In genomic region chr12:105032147-105032831, GRCm38 (mm10) we compare ENCODE assay signal across 8 mouse cellular contexts. TPM values are rescaled to one million over a fixed set of nuclear protein-coding genes. Genes with fewer than 3 reads are reported as not detected.
DNase-seq lines count a peak whose midpoint lies in the region; ATAC-seq and TF ChIP-seq lines count a peak whose summit lies in the region.

Glrx5 (plus strand) TSS chr12:105032688.

- H3K4me1 ChIP-seq in MEL (ENCODE audit: control insufficient read depth in 1 of 2, insufficient read depth in 2 of 2, low read length in 2 of 2) = peaks cover 0 to 45% of the 10 kb centered on the region in 2 experiments; a peak in 3 of 4 replicates
- peaks cover 15% of the 10 kb centered on the region for H3K4me1 ChIP-seq in cerebellum, adult 2 months (ENCODE audit: control insufficient read depth, insufficient read depth, low read length)
- peaks cover 16% of the 10 kb centered on the region for H3K4me1 ChIP-seq in forebrain, postnatal 0 days (ENCODE audit: insufficient read depth)
- peaks cover 29% of the 10 kb centered on the region for H3K4me1 ChIP-seq in lung, embryonic 15.5 days

- H3K27me3 ChIP-seq in MEL (ENCODE audit: control insufficient read depth in 1 of 2, insufficient read depth in 2 of 2, low read length in 2 of 2) = no peaks in the 10 kb centered on the region
- H3K27me3 ChIP-seq in cerebellum, adult 2 months (ENCODE audit: control insufficient read depth, insufficient read depth, low read length) = no peaks in the 10 kb centered on the region
- H3K27me3 ChIP-seq in forebrain, postnatal 0 days (ENCODE audit: insufficient read depth, low read length) = no peaks in the 10 kb centered on the region
- no peaks in the 10 kb centered on the region for H3K27me3 ChIP-seq in lung, embryonic 15.5 days

- peak; percentile 97 for ATAC-seq in forebrain, postnatal 0 days
- peak; percentile 99 for ATAC-seq in lung, embryonic 15.5 days (ENCODE audit: borderline replicate concordance, extremely low read depth, low FRiP score, low TSS enrichment)

- peak within 1 kb of the TSS; percentile 88 for H3K27ac ChIP-seq in MEL (ENCODE audit: control insufficient read depth, low read depth, low read length)
- H3K27ac ChIP-seq in cerebellum, adult 2 months (ENCODE audit: insufficient read depth, low read length) = peak within 1 kb of the TSS; percentile 36; the same call in 1 of the 2 replicates
- H3K27ac ChIP-seq in forebrain, postnatal 0 days (ENCODE audit: low read depth, low read length) = peak within 1 kb of the TSS; percentile 80
- peak within 1 kb of the TSS; percentile 59 for H3K27ac ChIP-seq in lung, embryonic 15.5 days

- peak within 1 kb of the TSS; percentile 92 for H3K9ac ChIP-seq in MEL (ENCODE audit: control insufficient read depth, low read depth, low read length, poor library complexity, severe bottlenecking)
- peak within 1 kb of the TSS; percentile 87 for H3K9ac ChIP-seq in forebrain, postnatal 0 days
- peak within 1 kb of the TSS; percentile 89 for H3K9ac ChIP-seq in lung, embryonic 15.5 days

- peaks cover 0 to 28% of the 10 kb centered on the region in 2 experiments; a peak in 3 of 4 replicates for H3K36me3 ChIP-seq in MEL (ENCODE audit: control insufficient read depth in 1 of 2, insufficient read depth in 2 of 2, low read length in 2 of 2)
- peaks cover 14% of the 10 kb centered on the region for H3K36me3 ChIP-seq in forebrain, postnatal 0 days (ENCODE audit: insufficient read depth)
- H3K36me3 ChIP-seq in lung, embryonic 15.5 days = peaks cover 13% of the 10 kb centered on the region; the same call in 1 of the 2 replicates

- peak; percentile 73 to 94 for TF ChIP-seq POLR2A in MEL (IDR thresholded peaks at IDR 0.05; ENCODE audit: control insufficient read depth in 1 of 2, insufficient read depth in 1 of 2, low read depth in 1 of 2, low read length in 2 of 2, poor library complexity in 1 of 2)
- TF ChIP-seq POLR2A in cerebellum, adult 2 months (IDR thresholded peaks at IDR 0.05; ENCODE audit: borderline replicate concordance, insufficient read depth, low read length) = peak; percentile 75

- no peaks in the 10 kb centered on the region for H3K9me3 ChIP-seq in MEL (replicated peaks; ENCODE audit: insufficient read depth, low read length)
- H3K9me3 ChIP-seq in forebrain, postnatal 0 days (ENCODE audit: low read length) = no peaks in the 10 kb centered on the region
- H3K9me3 ChIP-seq in lung, embryonic 15.5 days = no peaks in the 10 kb centered on the region

- under 1% methylated on average over 72 of the region's 72 CpGs for WGBS in cerebellum, adult 2 months
- WGBS in forebrain, postnatal 0 days = under 1% methylated on average over 71 of the region's 72 CpGs
- under 1% methylated on average over 72 of the region's 72 CpGs for WGBS in lung, embryonic 15.5 days

- TF ChIP-seq RAD21 in MEL (IDR thresholded peaks at IDR 0.05; ENCODE audit: low read depth, low read length) = no peak

- TF ChIP-seq CTCF in MEL (IDR thresholded peaks at IDR 0.05 in 2 of 3, conservative IDR thresholded peaks at IDR 0.05 in 1 of 3; ENCODE audit: control insufficient read depth in 1 of 3, insufficient read depth in 1 of 3, low read depth in 2 of 3, low read length in 3 of 3, poor library complexity in 1 of 3, severe bottlenecking in 1 of 3) = no peak
- no peak for TF ChIP-seq CTCF in cerebellum, adult 2 months (IDR thresholded peaks at IDR 0.05; ENCODE audit: borderline replicate concordance, insufficient read depth, low read depth, low read length)
- no peak; the same call in 1 of the 2 replicates for TF ChIP-seq CTCF in forebrain, postnatal 0 days (IDR thresholded peaks at IDR 0.05; ENCODE audit: low read depth)

- peak within 1 kb of the TSS; percentile 96 for H3K4me2 ChIP-seq in forebrain, postnatal 0 days (ENCODE audit: low read depth)
- H3K4me2 ChIP-seq in lung, embryonic 15.5 days = peak within 1 kb of the TSS; percentile 82

- DNase-seq in MEL (ENCODE audit: low read depth, low spot score) = peak; percentile 100
- DNase-seq in cerebellum, adult 2 months = peak; percentile 99 to 100
- DNase-seq in forebrain, postnatal 0 days = peak; percentile 100
- peak; percentile 99 for DNase-seq in heart, postnatal 4 days
- DNase-seq in layer of hippocampus, adult 8-10 months (ENCODE audit: low spot score in 2 of 2) = peak; percentile 100
- peak; percentile 100 for DNase-seq in ovary, adult 18-20 months (ENCODE audit: low spot score)
- DNase-seq in thymus, postnatal 0 days (ENCODE audit: low spot score) = peak; percentile 100

- TF ChIP-seq EP300 in MEL (IDR thresholded peaks at IDR 0.05; ENCODE audit: low read depth in 1 of 2, low read length in 2 of 2) = no peak

- H3K79me2 ChIP-seq in MEL (ENCODE audit: control insufficient read depth, insufficient read depth, low read length, poor library complexity) = peaks cover 75% of the 10 kb centered on the region

- peak within 1 kb of the TSS; percentile 98 to 99 for H3K4me3 ChIP-seq in MEL (ENCODE audit: control insufficient read depth in 1 of 2, insufficient read depth in 1 of 2, low read depth in 2 of 2, low read length in 2 of 2)
- H3K4me3 ChIP-seq in cerebellum, adult 2 months (replicated peaks; ENCODE audit: insufficient read depth, low read depth, low read length) = peak within 1 kb of the TSS; percentile 85
- peak within 1 kb of the TSS; percentile 97 for H3K4me3 ChIP-seq in forebrain, postnatal 0 days (ENCODE audit: low read depth, low read length)
- peak within 1 kb of the TSS; percentile 80 for H3K4me3 ChIP-seq in lung, embryonic 15.5 days

TF ChIP-seq in MEL, 35 proteins besides CTCF, POLR2A, EP300 and RAD21 (continues in another document):
- TF ChIP-seq ETS1 (IDR thresholded peaks at IDR 0.05; ENCODE audit: low read depth, low read length) (no peak; the same call in 1 of the 2 replicates), SIN3A (IDR thresholded peaks at IDR 0.05; ENCODE audit: low read length) (peak; percentile 93), BHLHE40 (IDR thresholded peaks at IDR 0.05; ENCODE audit: borderline replicate concordance, low read depth, low read length) (no peak), SMC3 (IDR thresholded peaks at IDR 0.05; ENCODE audit: low read depth, low read length) (no peak), GABPA (IDR thresholded peaks at IDR 0.05; ENCODE audit: low read depth, low read length) (no peak), KAT2A (conservative IDR thresholded peaks at IDR 0.05; ENCODE audit: low read depth, low read length) (no peak; the same call in 1 of the 2 replicates), POLR2AphosphoS2 (IDR thresholded peaks at IDR 0.05; ENCODE audit: low read length) (peak; percentile 81), MYC (IDR thresholded peaks at IDR 0.05; ENCODE audit: low read depth, low read length) (peak; percentile 83; the same call in 1 of the 2 replicates), ZMIZ1 (IDR thresholded peaks at IDR 0.05; ENCODE audit: low read depth, low read length) (peak; percentile 58; the same call in 1 of the 2 replicates), TBP (IDR thresholded peaks at IDR 0.05; ENCODE audit: low read depth, low read length) (peak; percentile 74), E2F4 (IDR thresholded peaks at IDR 0.05; ENCODE audit: borderline replicate concordance, low read depth, low read length) (no peak), CHD1 (IDR thresholded peaks at IDR 0.05; ENCODE audit: low read depth, low read length) (no peak), JUND (IDR thresholded peaks at IDR 0.05; ENCODE audit: low read depth, low read length) (no peak), HCFC1 (IDR thresholded peaks at IDR 0.05; ENCODE audit: low read depth, low read length) (peak; percentile 91), MYB (IDR thresholded peaks at IDR 0.05; ENCODE audit: low read depth, low read length) (no peak), UBTF (IDR thresholded peaks at IDR 0.05; ENCODE audit: borderline replicate concordance, insufficient read depth, low read depth, low read length) (no peak), RCOR1 (IDR thresholded peaks at IDR 0.05; ENCODE audit: low read depth, low read length) (no peak), ZKSCAN1 (IDR thresholded peaks at IDR 0.05; ENCODE audit: low read depth, low read length) (no peak), ELF1 (IDR thresholded peaks at IDR 0.05; ENCODE audit: low read depth, low read length) (peak; percentile 79; the same call in 1 of the 2 replicates), POLR2AphosphoS5 (IDR thresholded peaks at IDR 0.05; ENCODE audit: borderline replicate concordance, low read depth, low read length) (no peak), MEF2A (IDR thresholded peaks at IDR 0.05; ENCODE audit: extremely low read depth, insufficient replicate concordance, low read depth, low read length, poor library complexity, severe bottlenecking) (no peak), TCF12 (IDR thresholded peaks at IDR 0.05; ENCODE audit: low read depth, low read length) (peak; percentile 56; the same call in 1 of the 2 replicates), NRF1 (IDR thresholded peaks at IDR 0.05; ENCODE audit: insufficient read depth, low read depth, low read length, poor library complexity, severe bottlenecking) (peak; percentile 49; the same call in 1 of the 2 replicates), ZNF384 (IDR thresholded peaks at IDR 0.05; ENCODE audit: low read depth, low read length) (no peak), MXI1 (IDR thresholded peaks at IDR 0.05; ENCODE audit: low read depth, low read length) (peak; percentile 96), MAX (IDR thresholded peaks at IDR 0.05; ENCODE audit: low read length) (peak; percentile 97), ZC3H11A (IDR thresholded peaks at IDR 0.05; ENCODE audit: low read depth, low read length) (no peak), USF1 (IDR thresholded peaks at IDR 0.05; ENCODE audit: low read depth, low read length) (peak; percentile 53), MAFK (IDR thresholded peaks at IDR 0.05; ENCODE audit: borderline replicate concordance, low read depth, low read length) (no peak), GATA1 (IDR thresholded peaks at IDR 0.05; ENCODE audit: low read depth, low read length) (peak; percentile 25; the same call in 1 of the 2 replicates)

RNA-seq across cellular contexts. Expression of gene Glrx5, which starts in this region (rescaled TPM):
- total RNA-seq in MEL (2012; rRNA removed) = 95.8 and 108 TPM in 2 replicates
- 100 to 1,000 TPM in 1 of 2 experiments, not detected in 1; 291 TPM for polyA plus RNA-seq in MEL (2012; ENCODE audit: insufficient read depth in 1 of 2, insufficient read length in 2 of 2, low read depth in 1 of 2, low replicate concordance in 2 of 2, missing spikeins in 1 of 2)
- polyA plus RNA-seq in cerebellum, adult 2 months (2012; rRNA removed) = 85.9 and 101 TPM in 2 replicates
- 47.4 and 84.5 TPM in 2 replicates for total RNA-seq in forebrain, postnatal 0 days (2014; rRNA removed)
- polyA plus RNA-seq in forebrain, postnatal 0 days (2015; fragmentation: Nextera tagmentation; extraction: Ambion mirVana) = 177 and 205 TPM in 2 replicates
- total RNA-seq in heart, postnatal 4 days (2021) = 10 to 100 TPM; 81.2 to 82.0 TPM
- total RNA-seq in layer of hippocampus, adult 8-10 months (2022) = 10 to 100 TPM; 41.0 to 46.7 (median 42.8) TPM
- polyA plus RNA-seq in lung, embryonic 15.5 days (2015; fragmentation: Nextera tagmentation; extraction: Ambion mirVana) = 136 and 140 TPM in 2 replicates
- polyA plus RNA-seq in thymus, postnatal 0 days (2015; fragmentation: Nextera tagmentation; extraction: Ambion mirVana) = 153 and 160 TPM in 2 replicates

Comparison
In these comparisons a context has a peak if more than half of its experiments do, and no peak if none do; other contexts are left out.
1. Peak in every context shown above with its lines: DNase-seq, ATAC-seq, H3K4me3 ChIP-seq and H3K27ac ChIP-seq.
2. H3K27ac ChIP-seq: peak in every context shown above with its lines; median percentile 88 in MEL; 80 in forebrain, postnatal 0 days; 59 in lung, embryonic 15.5 days; 36 in cerebellum, adult 2 months.